Mouse (Mus musculus) heart, embryonic 13.5 days (tissue): ENCODE results near the gene Tsc22d2. TPM values are rescaled to one million over a fixed set of nuclear protein-coding genes. Genes with fewer than 3 reads are reported as not detected.

Experiments
- ATAC-seq: fragments of 200-750 bp; cut with Nextera tagmentation; 2 replicates; pipeline ENCODE4 v1.8.0; 2017; ENCODE audit warnings: moderate TSS enrichment; ENCODE audit not compliant: insufficient number of reproducible peaks, low FRiP score, low TSS enrichment; ENCODE audit errors: extremely low read depth
- H3K27ac ChIP-seq: fragments of 300-500 bp; sonication (generic); replicated peaks from 2 replicates; pipeline ENCODE4 v1.5.1; 2015; ENCODE audit warnings: moderate library complexity, mild to moderate bottlenecking, inconsistent platforms
- H3K27me3 ChIP-seq: fragments of 300-500 bp; sonication (generic); replicated peaks from 2 replicates; pipeline ENCODE4 v1.6.1; 2015; ENCODE audit warnings: mild to moderate bottlenecking, inconsistent platforms
- H3K36me3 ChIP-seq: fragments of 300-500 bp; sonication (generic); 2 replicates; pipeline ENCODE4 v1.6.1; 2015; ENCODE audit warnings: mild to moderate bottlenecking, inconsistent platforms
- H3K4me1 ChIP-seq: fragments of 300-500 bp; sonication (generic); 2 replicates; pipeline ENCODE4 v1.6.1; 2015; ENCODE audit warnings: inconsistent platforms
- H3K4me2 ChIP-seq: fragments of 300-500 bp; sonication (generic); 2 replicates; pipeline ENCODE4 v1.6.1; 2015; ENCODE audit warnings: inconsistent platforms, mild to moderate bottlenecking, moderate library complexity
- H3K4me3 ChIP-seq: fragments of 300-500 bp; sonication (generic); 2 replicates; pipeline ENCODE4 v1.5.1; 2015; ENCODE audit warnings: moderate library complexity, mild to moderate bottlenecking, inconsistent platforms
- H3K9ac ChIP-seq: fragments of 300-500 bp; sonication (generic); 2 replicates; pipeline ENCODE4 v1.6.1; 2015; ENCODE audit warnings: inconsistent platforms, mild to moderate bottlenecking, moderate library complexity
- H3K9me3 ChIP-seq: fragments of 300-500 bp; sonication (generic); 2 replicates; pipeline ENCODE4 v1.6.1; 2016; ENCODE audit warnings: inconsistent platforms
- WGBS: fragments of 180-500 bp; shearing (Covaris S2); methylation state at CpG from one replicate; pipeline ENCODE4 v1.1.7; 2015; ENCODE audit warnings: mixed read lengths; 5-methylcytosine and 5-hydroxymethylcytosine counted together
- polyA plus RNA-seq: library from polyadenylated mRNA; unstranded; fragments of >200 nt; fragmentation: Nextera tagmentation; extraction: Ambion mirVana; gene quantifications from 2 replicates; pipeline ENCODE4 v1.2.1, GENCODE M21; 2015

The Tsc22d2 gene
- polyA plus RNA-seq, 1 experiment from 2014 or later, result 10.9 TPM

DNA sequence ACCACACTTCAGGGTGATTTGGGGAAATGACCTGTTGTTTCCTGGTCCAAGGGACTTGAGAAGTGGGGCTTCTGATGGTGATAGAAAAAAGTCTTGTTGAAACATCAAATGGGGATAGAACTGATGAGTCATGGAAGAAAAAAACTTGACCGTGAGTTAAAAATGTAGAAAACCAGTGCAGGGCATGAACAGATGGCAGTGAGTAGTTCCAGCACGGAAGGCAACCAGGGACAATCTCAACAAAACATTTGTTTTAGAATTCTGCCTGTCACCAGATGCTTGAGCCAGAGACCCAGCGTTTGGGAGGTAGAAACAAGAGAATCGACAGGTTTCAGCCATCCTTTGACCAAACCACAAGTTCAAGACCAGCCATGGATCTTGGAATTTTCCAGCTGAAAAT, 79.1 kb downstream of the Tsc22d2 start:
- 67% methylated on average over 4 of the region's 4 CpGs for WGBS
- H3K36me3 ChIP-seq, result no peaks in the 10 kb centered on the region
- no peak overlapping the region for H3K4me2 ChIP-seq
- no peak overlapping the region for H3K4me3 ChIP-seq
- H3K9me3 ChIP-seq, result no peaks in the 10 kb centered on the region
- H3K27me3 ChIP-seq, result no peaks in the 10 kb centered on the region
- no peak for ATAC-seq
- H3K4me1 ChIP-seq, result no peaks in the 10 kb centered on the region
- H3K27ac ChIP-seq, result no peak overlapping the region
- no peak overlapping the region for H3K9ac ChIP-seq

DNA sequence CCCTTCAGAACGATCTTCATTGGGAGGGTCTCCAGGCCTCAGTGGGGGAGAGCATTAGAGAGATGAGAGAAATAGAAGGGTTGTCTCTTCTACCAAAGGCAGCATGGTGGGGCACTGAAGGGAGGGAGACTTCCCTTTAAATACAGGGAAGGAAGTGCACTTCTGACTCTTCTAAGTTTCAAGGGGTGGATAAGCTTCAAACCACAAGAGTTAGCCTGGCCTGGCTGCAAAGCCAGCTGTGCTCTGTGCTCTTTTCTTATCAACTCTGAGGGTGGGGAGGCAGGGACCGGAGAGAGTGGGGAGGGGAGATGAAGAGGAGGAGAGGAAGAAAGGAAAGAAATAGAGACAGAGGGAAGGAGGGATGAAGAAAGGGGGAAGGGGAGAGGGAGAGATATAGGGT, 87.4 kb downstream of the Tsc22d2 start:
- H3K27ac ChIP-seq, result no peak overlapping the region
- H3K27me3 ChIP-seq, result no peaks in the 10 kb centered on the region
- no peak overlapping the region for H3K4me2 ChIP-seq
- 28% methylated on average over 2 of the region's 2 CpGs for WGBS
- no peaks in the 10 kb centered on the region for H3K4me1 ChIP-seq
- no peak for ATAC-seq
- no peak overlapping the region for H3K4me3 ChIP-seq
- H3K9me3 ChIP-seq, result no peaks in the 10 kb centered on the region
- no peak overlapping the region for H3K9ac ChIP-seq
- no peaks in the 10 kb centered on the region for H3K36me3 ChIP-seq

DNA sequence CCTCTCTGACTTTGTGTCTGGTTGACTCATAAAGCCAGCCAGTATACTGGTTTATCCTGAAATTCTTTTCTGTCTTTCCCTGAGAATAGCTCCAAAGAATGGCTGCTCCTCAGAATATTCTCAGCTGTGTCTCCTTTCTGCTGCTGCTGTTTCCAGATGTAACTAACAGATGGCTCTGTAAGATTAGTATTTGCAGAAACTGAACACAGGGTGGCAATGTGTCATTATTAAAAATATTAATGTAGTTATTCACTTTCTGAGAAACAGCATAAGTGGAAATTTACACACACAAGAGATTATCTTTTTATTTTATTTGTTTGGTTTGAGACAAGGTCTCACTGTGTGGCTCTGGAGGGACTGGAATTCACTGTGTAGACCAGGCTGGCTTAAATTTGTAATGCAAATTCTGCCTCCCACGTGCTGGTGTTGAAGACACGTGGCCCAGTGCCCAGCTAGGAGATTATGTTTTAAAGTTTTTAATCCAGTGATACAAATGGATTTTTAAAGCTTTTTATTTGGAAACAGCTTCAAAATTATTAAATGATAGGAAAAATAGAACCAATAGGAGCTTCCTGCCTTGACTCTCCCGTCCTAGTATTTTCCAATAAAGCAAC, 89.3 kb downstream of the Tsc22d2 start:
- ATAC-seq, result no peak
- no peaks in the 10 kb centered on the region for H3K9me3 ChIP-seq
- no peaks in the 10 kb centered on the region for H3K4me1 ChIP-seq
- 65% methylated on average over 3 of the region's 3 CpGs for WGBS
- H3K36me3 ChIP-seq, result no peaks in the 10 kb centered on the region
- no peak overlapping the region for H3K9ac ChIP-seq
- no peaks in the 10 kb centered on the region for H3K27me3 ChIP-seq
- H3K4me3 ChIP-seq, result no peak overlapping the region
- H3K27ac ChIP-seq, result no peak overlapping the region
- H3K4me2 ChIP-seq, result no peak overlapping the region

DNA sequence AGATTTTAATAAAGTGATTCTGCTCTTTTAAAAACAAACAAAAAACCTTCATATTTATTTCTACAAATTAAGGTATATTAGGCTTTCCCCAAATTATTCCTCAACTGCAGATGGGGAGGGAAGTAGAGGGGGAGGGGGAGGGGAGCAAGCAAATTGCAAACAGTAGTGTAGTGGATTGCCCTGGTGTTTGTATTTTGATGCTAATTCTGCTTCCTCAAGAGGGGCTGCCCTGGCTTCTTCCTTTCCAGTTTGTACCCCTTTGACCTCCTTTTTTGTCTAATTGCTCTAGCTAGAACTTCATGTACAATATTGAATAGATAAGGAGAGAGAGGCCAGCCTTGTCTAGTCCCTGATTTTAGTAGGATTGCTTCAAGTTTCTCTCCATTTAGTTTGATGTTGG, 90.2 kb downstream of the Tsc22d2 start:
- H3K36me3 ChIP-seq, result no peaks in the 10 kb centered on the region
- no peaks in the 10 kb centered on the region for H3K4me1 ChIP-seq
- no peak overlapping the region for H3K9ac ChIP-seq
- H3K9me3 ChIP-seq, result no peaks in the 10 kb centered on the region
- H3K4me2 ChIP-seq, result no peak overlapping the region
- H3K4me3 ChIP-seq, result no peak overlapping the region
- ATAC-seq, result no peak
- no peak overlapping the region for H3K27ac ChIP-seq
- H3K27me3 ChIP-seq, result no peaks in the 10 kb centered on the region

DNA sequence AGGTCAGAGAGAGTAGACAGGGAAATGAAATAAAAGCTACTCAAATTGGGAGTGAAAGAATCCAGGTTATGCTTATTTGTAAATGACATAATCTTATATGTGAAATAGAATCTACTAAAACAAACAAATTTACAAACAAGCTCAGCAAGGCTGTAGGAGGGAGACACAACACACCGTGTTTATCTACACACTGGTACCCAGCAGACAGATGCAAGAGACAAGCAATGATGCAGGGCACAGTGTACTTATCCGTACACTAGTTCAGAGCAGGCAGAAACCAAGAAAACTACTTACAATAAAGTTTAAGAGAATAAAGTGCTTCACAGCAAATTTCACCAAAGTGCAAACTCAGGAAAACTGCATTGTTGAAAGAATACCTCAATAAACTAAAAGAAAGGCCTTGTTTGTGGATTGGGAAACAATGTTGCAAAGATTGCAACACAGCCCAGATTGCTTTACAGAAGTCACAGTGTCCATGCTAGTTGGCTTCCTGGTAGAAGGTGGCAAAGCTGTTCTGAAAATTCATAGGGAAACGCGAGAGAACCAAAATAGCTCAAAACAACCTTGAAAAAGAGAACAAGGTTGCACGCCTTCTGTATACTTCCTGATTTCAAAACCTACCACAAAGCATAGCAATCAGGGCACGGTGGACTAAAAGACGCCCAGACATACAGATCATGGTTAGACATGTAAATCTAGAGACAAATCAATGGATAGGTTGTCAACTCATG, 93.7 kb downstream of the Tsc22d2 start:
- no peak for ATAC-seq
- Histone ChIP-seq H3K27me3 (no peaks in the 10 kb centered on the region), H3K4me1 (no peaks in the 10 kb centered on the region), H3K9me3 (no peaks in the 10 kb centered on the region), H3K4me2 (no peak overlapping the region), H3K4me3 (no peak overlapping the region), H3K9ac (no peak overlapping the region), H3K36me3 (no peaks in the 10 kb centered on the region), H3K27ac (no peak overlapping the region)
- 79% methylated on average over 7 of the region's 7 CpGs for WGBS

DNA sequence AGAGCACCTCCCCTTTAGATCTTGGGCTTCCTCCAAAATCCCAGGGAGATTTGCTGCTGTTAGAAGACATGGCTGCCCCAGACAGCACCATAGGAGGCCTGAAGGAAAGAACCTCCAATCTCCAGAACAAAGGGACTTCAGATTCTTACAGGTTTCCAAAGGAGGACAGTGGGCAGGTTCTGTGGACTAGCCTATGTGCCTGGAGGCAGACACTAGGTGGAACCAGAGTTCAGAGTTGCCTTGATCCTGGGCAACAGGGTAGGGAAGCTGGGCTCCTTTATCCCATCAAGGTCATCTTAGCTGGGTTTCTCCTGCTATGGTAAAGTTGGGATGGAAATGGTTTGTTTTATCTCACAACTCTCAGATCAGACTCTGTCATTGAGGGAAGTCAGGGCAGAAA, 97.1 kb downstream of the Tsc22d2 start:
- ATAC-seq, result no peak

DNA sequence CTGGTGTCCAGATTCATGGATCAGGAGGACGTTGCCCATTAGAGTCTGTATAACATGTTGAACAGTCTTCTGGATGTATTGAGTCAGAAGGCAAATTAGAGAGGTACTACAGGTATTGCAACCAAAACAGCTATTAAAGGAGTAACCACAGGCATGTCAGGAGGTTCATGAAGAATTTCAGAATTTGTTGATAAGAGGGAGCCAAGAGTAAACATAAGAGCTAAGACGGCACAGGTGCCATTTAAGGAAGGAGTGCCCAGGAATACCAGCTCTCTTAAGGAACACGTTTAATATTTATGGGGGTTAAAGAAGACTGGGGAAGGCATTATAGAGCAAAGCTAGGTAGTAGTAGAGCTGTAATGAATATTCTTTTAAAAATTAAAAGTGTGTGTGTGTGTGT, 98.2 kb downstream of the Tsc22d2 start:
- H3K9me3 ChIP-seq, result no peaks in the 10 kb centered on the region
- no peaks in the 10 kb centered on the region for H3K36me3 ChIP-seq
- no peak for ATAC-seq
- H3K27me3 ChIP-seq, result no peaks in the 10 kb centered on the region
- no peak overlapping the region for H3K27ac ChIP-seq
- H3K4me3 ChIP-seq, result no peak overlapping the region
- no peak overlapping the region for H3K9ac ChIP-seq
- WGBS, result 75% methylated on average over 3 of the region's 3 CpGs
- H3K4me1 ChIP-seq, result no peaks in the 10 kb centered on the region
- no peak overlapping the region for H3K4me2 ChIP-seq

More for the DNA sequence above, 97.1 kb downstream of the Tsc22d2 start:
- Histone ChIP-seq H3K36me3 (no peaks in the 10 kb centered on the region), H3K4me3 (no peak overlapping the region), H3K27ac (no peak overlapping the region), H3K9ac (no peak overlapping the region), H3K4me2 (no peak overlapping the region), H3K4me1 (no peaks in the 10 kb centered on the region), H3K9me3 (no peaks in the 10 kb centered on the region), H3K27me3 (no peaks in the 10 kb centered on the region)

DNA sequence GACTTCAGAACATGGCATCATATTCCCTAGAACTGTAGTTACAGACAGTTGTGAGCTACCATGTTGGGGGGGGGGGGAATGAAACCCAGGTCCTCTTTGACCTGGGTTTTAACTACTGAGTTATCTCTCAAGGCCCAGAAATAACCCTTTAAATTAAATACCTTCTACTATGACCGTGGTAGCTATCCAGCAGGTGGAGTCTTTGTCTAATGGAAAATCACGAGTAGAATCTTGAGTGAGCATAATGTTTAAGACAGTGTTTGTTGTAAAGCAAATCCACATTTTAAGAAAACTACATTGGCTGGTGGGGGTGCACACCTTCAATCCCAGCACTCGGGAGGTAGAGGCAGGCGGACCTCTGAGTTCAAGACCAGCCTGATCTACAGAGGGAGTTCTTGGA, 99.0 kb downstream of the Tsc22d2 start:
- H3K27ac ChIP-seq, result no peak overlapping the region
- H3K36me3 ChIP-seq, result no peaks in the 10 kb centered on the region
- H3K9ac ChIP-seq, result no peak overlapping the region
- no peaks in the 10 kb centered on the region for H3K27me3 ChIP-seq
- no peaks in the 10 kb centered on the region for H3K9me3 ChIP-seq
- no peaks in the 10 kb centered on the region for H3K4me1 ChIP-seq
- WGBS, result 67% methylated on average over 4 of the region's 4 CpGs
- no peak overlapping the region for H3K4me3 ChIP-seq
- no peak overlapping the region for H3K4me2 ChIP-seq
- no peak for ATAC-seq

DNA sequence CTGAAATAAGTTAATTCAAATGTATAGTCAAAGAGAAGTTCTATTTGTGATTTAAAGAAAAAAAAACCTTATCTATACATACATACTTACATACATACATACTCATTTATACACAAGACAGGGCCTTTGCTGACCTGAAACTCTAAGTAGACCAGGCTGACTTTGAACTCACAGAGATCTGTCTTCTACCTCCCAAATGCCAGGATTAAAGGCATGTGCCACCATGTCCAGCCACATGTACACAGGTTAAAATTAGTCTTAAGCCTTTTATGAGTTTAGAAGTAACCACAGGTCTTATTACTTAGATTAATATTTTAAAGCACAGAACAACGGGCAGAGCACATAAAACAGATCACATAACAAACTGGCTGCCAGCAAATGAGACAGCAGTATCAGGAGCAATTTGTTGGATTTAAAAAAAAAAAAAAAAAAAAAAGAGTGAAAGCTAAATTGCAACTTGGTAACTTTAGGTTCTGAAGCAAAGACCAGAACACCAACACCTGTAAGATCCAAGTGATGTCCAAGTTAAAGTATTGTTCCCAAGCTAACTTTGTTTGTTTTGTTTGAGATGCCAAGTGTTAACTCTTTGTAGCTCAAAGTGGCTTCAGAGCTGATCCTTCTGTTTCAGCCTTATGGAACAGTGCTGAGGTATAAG, 101.6 kb downstream of the Tsc22d2 start:
- no peak overlapping the region for H3K9ac ChIP-seq
- H3K4me2 ChIP-seq, result no peak overlapping the region
- no peak overlapping the region for H3K4me3 ChIP-seq
- H3K36me3 ChIP-seq, result peaks cover 8% of the 10 kb centered on the region
- no peak for ATAC-seq
- H3K27ac ChIP-seq, result no peak overlapping the region
- peaks cover 10% of the 10 kb centered on the region; the same call in 1 of the 2 replicates for H3K4me1 ChIP-seq
- whole genome bisulfite sequencing, result 66% methylated on average over 1 of the region's 1 CpGs
- no peaks in the 10 kb centered on the region for H3K9me3 ChIP-seq
- H3K27me3 ChIP-seq, result no peaks in the 10 kb centered on the region

Other genes with a start within 250 kb of the Tsc22d2 start
- 37.4 and 37.5 TPM in 2 replicates for gene Eif2a, start 111.1 kb downstream of the Tsc22d2 start, polyA plus RNA-seq
- gene Serp1, start 111.2 kb downstream of the Tsc22d2 start, polyA plus RNA-seq, result 90.8 and 97.2 TPM in 2 replicates
- 15.5 and 17.8 TPM in 2 replicates for gene Selenot, start 161.9 kb downstream of the Tsc22d2 start, polyA plus RNA-seq
- gene Erich6, start 222.5 kb downstream of the Tsc22d2 start, polyA plus RNA-seq, result 0.11 and 0.15 TPM in 2 replicates